In the genomic region with DNA sequence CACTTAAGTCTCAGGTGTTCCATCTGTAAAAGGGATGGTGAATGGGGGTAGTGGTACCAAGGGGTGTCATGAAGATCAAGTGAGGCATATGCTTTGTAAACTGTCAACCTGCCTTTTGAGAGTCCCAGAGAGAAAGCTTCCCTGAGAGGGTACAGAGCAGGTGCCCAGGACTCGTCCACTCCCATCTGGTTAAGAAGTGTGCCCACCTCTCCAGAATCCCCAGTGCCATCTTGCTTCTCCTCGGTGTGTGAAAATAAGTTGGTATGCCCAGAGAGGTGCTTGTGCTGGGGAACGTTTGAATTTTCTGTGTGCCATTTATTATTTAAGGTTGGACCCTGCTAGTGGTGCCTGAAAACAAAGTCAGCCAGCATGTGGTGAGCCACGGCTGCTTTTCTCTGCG, we compare ENCODE assay signal across 9 mouse cellular contexts. TPM values are rescaled to one million over a fixed set of nuclear protein-coding genes. Genes with fewer than 3 reads are reported as not detected.
DNase-seq lines count a peak whose midpoint lies in the region; ATAC-seq and TF ChIP-seq lines count a peak whose summit lies in the region.
"Had no signal": no experiment of that assay in that cellular context is flagged by ENCODE, and none has a peak within 500 bp of the region (broad histone marks: within the 10 kb centered on the region; RNA-seq: fewer than 3 reads in every experiment).

No protein-coding gene starts in this region.

- DNase-seq in layer of hippocampus, adult 2 months (ENCODE audit: low spot score in 2 of 2) = no peak
- no peak for DNase-seq in layer of hippocampus, adult 9-10 months (ENCODE audit: low spot score)
- no peak for DNase-seq in forebrain, embryonic 11.5 days (ENCODE audit: low spot score)
- DNase-seq in right cerebral cortex, postnatal 36 days (ENCODE audit: low spot score in 2 of 2) = no peak
- DNase-seq in adrenal gland, postnatal 10 days = no peak
- no peak for DNase-seq in adrenal gland, postnatal 36 days
- DNase-seq: layer of hippocampus, postnatal 36 days had no signal

- 43% methylated on average over 5 of the region's 5 CpGs for WGBS in forebrain, embryonic 11.5 days
- 52% methylated on average over 5 of the region's 5 CpGs for WGBS in intestine, embryonic 16.5 days

- peaks cover 13% of the 10 kb centered on the region; the same call in 1 of the 2 replicates for H3K4me1 ChIP-seq in forebrain, embryonic 11.5 days (replicated peaks; ENCODE audit: control insufficient read depth, insufficient read depth, low read length)
- H3K4me1 ChIP-seq in intestine, embryonic 16.5 days (ENCODE audit: control insufficient read depth, insufficient read depth, low read length) = peaks cover 69% of the 10 kb centered on the region

- H3K79me2 ChIP-seq in myocyte (ENCODE audit: control insufficient read depth, insufficient read depth) = peaks cover 64% of the 10 kb centered on the region

- H3K4me3 ChIP-seq in layer of hippocampus, adult 2 months = peak overlapping the region; percentile 86
- peak overlapping the region; percentile 93 for H3K4me3 ChIP-seq in forebrain, embryonic 11.5 days (ENCODE audit: low read depth, low read length)
- peak overlapping the region; percentile 93 for H3K4me3 ChIP-seq in intestine, embryonic 16.5 days (ENCODE audit: low read length)
- H3K4me3 ChIP-seq in myocyte = peak overlapping the region; percentile 100

- ATAC-seq in forebrain, embryonic 11.5 days (replicated peaks; ENCODE audit: low FRiP score) = no peak
- ATAC-seq in intestine, embryonic 16.5 days = no peak

- H3K27ac ChIP-seq in layer of hippocampus, adult 2 months = peak overlapping the region; percentile 90; the same call in 1 of the 2 replicates
- no peak overlapping the region for H3K27ac ChIP-seq in forebrain, embryonic 11.5 days (ENCODE audit: low read depth, low read length)
- H3K27ac ChIP-seq in intestine, embryonic 16.5 days (ENCODE audit: low read length) = no peak overlapping the region

- no peak for TF ChIP-seq CTCF in layer of hippocampus, adult 2 months (conservative IDR thresholded peaks at IDR 0.05)

- no peak for TF ChIP-seq POLR2A in myocyte (IDR thresholded peaks at IDR 0.05; ENCODE audit: insufficient read length, low read depth)

- peak overlapping the region; percentile 3; the same call in 1 of the 2 replicates for H3K9ac ChIP-seq in forebrain, embryonic 11.5 days (ENCODE audit: low read length)
- H3K9ac ChIP-seq in intestine, embryonic 16.5 days (ENCODE audit: low read depth, low read length) = no peak overlapping the region

- H3K9me3 ChIP-seq in forebrain, embryonic 11.5 days (ENCODE audit: control insufficient read depth, low read length) = no peaks in the 10 kb centered on the region
- no peaks in the 10 kb centered on the region for H3K9me3 ChIP-seq in intestine, embryonic 16.5 days (ENCODE audit: control insufficient read depth, low read length)

- peak overlapping the region; percentile 79 for H3K4me2 ChIP-seq in forebrain, embryonic 11.5 days (ENCODE audit: low read depth, low read length, severe bottlenecking)
- peak overlapping the region; percentile 93 for H3K4me2 ChIP-seq in intestine, embryonic 16.5 days (ENCODE audit: low read depth, low read length)
- H3K4me2 ChIP-seq in myocyte (ENCODE audit: low read depth) = peak overlapping the region; percentile 87

- H3ac ChIP-seq in myocyte (ENCODE audit: control insufficient read depth, insufficient read length) = peak overlapping the region; percentile 97

- no peaks in the 10 kb centered on the region for H3K27me3 ChIP-seq in forebrain, embryonic 11.5 days (ENCODE audit: control insufficient read depth, insufficient read depth, low read length)
- H3K27me3 ChIP-seq in intestine, embryonic 16.5 days (replicated peaks; ENCODE audit: control insufficient read depth, insufficient read depth, low read length) = no peaks in the 10 kb centered on the region
- no peaks in the 10 kb centered on the region for H3K27me3 ChIP-seq in myocyte (ENCODE audit: control insufficient read depth, insufficient read depth, insufficient read length)

- no peaks in the 10 kb centered on the region for H3K36me3 ChIP-seq in forebrain, embryonic 11.5 days (ENCODE audit: control insufficient read depth, insufficient read depth, low read length)
- no peaks in the 10 kb centered on the region for H3K36me3 ChIP-seq in intestine, embryonic 16.5 days (ENCODE audit: control insufficient read depth, insufficient read depth, low read length)
- H3K36me3 ChIP-seq in myocyte (ENCODE audit: control insufficient read depth, insufficient read depth) = no peaks in the 10 kb centered on the region

TF ChIP-seq in myocyte, 11 proteins besides CTCF, POLR2A, EP300 and RAD21:
- TF ChIP-seq SRF (IDR thresholded peaks at IDR 0.05; ENCODE audit: control insufficient read depth, insufficient read length, low read depth) (no peak), TCF3 (IDR thresholded peaks at IDR 0.05; ENCODE audit: insufficient read length, low read depth) (no peak), TCF12 (IDR thresholded peaks at IDR 0.05; ENCODE audit: insufficient read depth, poor library complexity, severe bottlenecking) (no peak), MYOD1 (IDR thresholded peaks at IDR 0.05; ENCODE audit: control insufficient read depth in 1 of 3, insufficient read length in 2 of 3, low read depth in 2 of 3) (no peak), E2F4 (IDR thresholded peaks at IDR 0.05; ENCODE audit: insufficient read depth) (no peak), CEBPB (IDR thresholded peaks at IDR 0.05; ENCODE audit: insufficient read depth, poor library complexity, severe bottlenecking) (no peak), REST (IDR thresholded peaks at IDR 0.05; ENCODE audit: insufficient read depth, insufficient read length) (no peak), MYOG (IDR thresholded peaks at IDR 0.05; ENCODE audit: control insufficient read depth in 1 of 3, insufficient read depth in 1 of 3, insufficient read length in 2 of 3, low read depth in 2 of 3) (no peak), USF1 (IDR thresholded peaks at IDR 0.05; ENCODE audit: low read depth) (no peak), POLR2AphosphoS2 (IDR thresholded peaks at IDR 0.05; ENCODE audit: insufficient read length, low read depth) (no peak), MAX (IDR thresholded peaks at IDR 0.05; ENCODE audit: low read depth) (no peak)

RNA-seq across cellular contexts. Expression of a gene that starts 52.5 kb away (rescaled TPM):
- total RNA-seq in layer of hippocampus, adult 2 months (2021) = 10 to 100 TPM; 14.3 to 18.6 TPM
- 105 and 121 TPM in 2 replicates for polyA plus RNA-seq in forebrain, embryonic 11.5 days (2014; fragmentation: Nextera tagmentation; extraction: Ambion mirVana)
- 1,232 and 1,258 TPM in 2 replicates for polyA plus RNA-seq in intestine, embryonic 16.5 days (2015; fragmentation: Nextera tagmentation; extraction: Ambion mirVana)
- 442 TPM for polyA plus RNA-seq in myocyte (2012; fragmentation: generic; extraction: Trizol)
- total RNA-seq in adrenal gland, postnatal 10 days (2021) = 10 to 100 TPM; 67.9 to 90.2 TPM
- 10 to 100 TPM; 56.2 to 67.3 TPM for total RNA-seq in adrenal gland, postnatal 36 days (2021)
